Mouse (Mus musculus): ENCODE measurements around the gene Rpia.

GRCm38 (mm10) chr6:70790852-70791761 lies 925 bp downstream of the Rpia start:
- TF ChIP-seq POLR2A (IDR thresholded peaks at IDR 0.05; ENCODE audit: extremely low read depth, insufficient read depth, low read length), result no peak
- no peak for TF ChIP-seq CTCF (IDR thresholded peaks at IDR 0.05; ENCODE audit: extremely low read depth, insufficient read depth, low read length)
